Mouse (Mus musculus): ENCODE data around the gene Tssk6. TPM values are rescaled to one million over a fixed set of nuclear protein-coding genes. Genes with fewer than 3 reads are reported as not detected.

Gene Tssk6
- polyA plus RNA-seq, 1 experiment from 2014 or later = 4.7 TPM

DNA sequence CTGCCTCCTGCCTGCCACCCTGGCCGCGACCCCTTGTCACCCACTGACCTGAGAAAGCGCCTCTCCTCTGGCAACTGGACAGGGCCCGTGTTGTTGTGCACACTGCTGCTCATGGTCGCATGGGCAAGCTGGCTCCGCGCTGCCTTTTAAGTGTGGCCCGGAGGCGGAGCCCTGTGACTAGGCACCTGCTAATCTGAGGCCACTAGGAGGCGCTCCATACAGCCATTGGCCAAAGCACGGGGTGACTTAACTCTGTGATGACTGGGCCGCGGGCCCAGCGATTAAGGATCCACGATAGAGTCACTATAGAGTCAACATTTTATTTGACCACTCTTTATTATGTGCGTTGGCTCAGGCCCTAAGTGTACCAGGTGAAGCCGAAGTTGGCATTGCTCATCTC lies 8.1 kb upstream of the Tssk6 start:
- H3K9me3 ChIP-seq (ENCODE audit: control insufficient read depth, low read length) = no peaks in the 10 kb centered on the region
- ATAC-seq (ENCODE audit: low FRiP score) = no peak
- H3K4me3 ChIP-seq (replicated peaks; ENCODE audit: low read length) = no peak overlapping the region
- no peak overlapping the region for H3K9ac ChIP-seq
- peaks cover 26% of the 10 kb centered on the region for H3K36me3 ChIP-seq (replicated peaks; ENCODE audit: control insufficient read depth, insufficient read depth)
- peaks cover 7% of the 10 kb centered on the region; the same call in 1 of the 2 replicates for H3K4me1 ChIP-seq (replicated peaks; ENCODE audit: control insufficient read depth, insufficient read depth, low read length)
- no peak overlapping the region for H3K4me2 ChIP-seq (replicated peaks)
- peak; percentile 48 for DNase-seq (ENCODE audit: low spot score)
- 28% methylated on average over 17 of the region's 17 CpGs for WGBS
- H3K27ac ChIP-seq = no peak overlapping the region
- peaks cover 19% of the 10 kb centered on the region for H3K27me3 ChIP-seq (ENCODE audit: control insufficient read depth, insufficient read depth, low read length)

- H3K4me2 ChIP-seq (replicated peaks) = no peak overlapping the region
- peaks cover 9% of the 10 kb centered on the region for H3K27me3 ChIP-seq (ENCODE audit: control insufficient read depth, insufficient read depth, low read length)
- peaks cover 26% of the 10 kb centered on the region for H3K36me3 ChIP-seq (replicated peaks; ENCODE audit: control insufficient read depth, insufficient read depth)
- peaks cover 6% of the 10 kb centered on the region; the same call in 1 of the 2 replicates for H3K4me1 ChIP-seq (replicated peaks; ENCODE audit: control insufficient read depth, insufficient read depth, low read length)
- H3K9ac ChIP-seq = no peak overlapping the region
- WGBS = 50% methylated on average over 6 of the region's 6 CpGs
- DNase-seq (ENCODE audit: low spot score) (no peak), ATAC-seq (ENCODE audit: low FRiP score) (no peak)
- no peak overlapping the region for H3K27ac ChIP-seq
- no peaks in the 10 kb centered on the region for H3K9me3 ChIP-seq (ENCODE audit: control insufficient read depth, low read length)
- no peak overlapping the region for H3K4me3 ChIP-seq (replicated peaks; ENCODE audit: low read length)
Measured at GRCm38 (mm10) chr8:69894836-69895332, 7.1 kb upstream of the Tssk6 start.

DNA sequence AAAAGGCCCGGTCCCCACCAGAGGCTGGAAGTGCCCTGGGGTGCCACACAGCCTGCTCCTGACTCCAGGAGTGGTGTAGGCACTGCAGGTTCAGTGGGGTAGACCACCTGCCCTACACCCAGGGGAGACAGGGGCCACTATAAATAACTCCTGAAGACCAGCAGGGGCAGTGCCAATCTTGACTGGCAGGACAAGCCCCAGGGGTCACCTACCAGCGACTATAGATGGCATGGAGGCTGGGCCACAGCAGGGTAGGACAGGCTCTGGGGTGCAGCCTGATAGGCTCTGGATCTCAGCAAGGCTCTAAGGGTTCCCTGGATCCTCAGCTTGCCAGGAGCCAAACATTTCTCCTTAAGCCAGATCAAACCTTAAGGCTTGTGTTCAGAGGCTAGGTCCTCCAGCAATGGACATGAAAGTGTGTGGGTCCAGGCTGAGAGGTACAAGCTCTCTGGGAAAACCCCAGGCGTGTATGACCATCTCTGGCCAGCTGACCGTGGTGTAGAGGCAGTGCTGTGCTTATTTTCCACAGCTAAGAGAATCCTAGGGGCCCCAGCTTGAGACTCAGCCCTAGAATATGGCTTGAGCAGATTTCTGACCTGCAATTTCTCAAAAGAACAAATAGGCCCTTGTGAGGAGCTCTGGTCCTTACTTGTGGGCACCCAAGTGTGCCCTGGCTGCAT lies 6.1 kb upstream of the Tssk6 start:
- H3K27ac ChIP-seq = no peak overlapping the region
- ATAC-seq (ENCODE audit: low FRiP score) (no peak), DNase-seq (ENCODE audit: low spot score) (no peak)
- no peaks in the 10 kb centered on the region for H3K27me3 ChIP-seq (ENCODE audit: control insufficient read depth, insufficient read depth, low read length)
- H3K4me3 ChIP-seq (replicated peaks; ENCODE audit: low read length) = no peak overlapping the region
- peaks cover 16% of the 10 kb centered on the region for H3K4me1 ChIP-seq (replicated peaks; ENCODE audit: control insufficient read depth, insufficient read depth, low read length)
- no peak overlapping the region for H3K9ac ChIP-seq
- no peaks in the 10 kb centered on the region for H3K9me3 ChIP-seq (ENCODE audit: control insufficient read depth, low read length)
- H3K4me2 ChIP-seq (replicated peaks) = no peak overlapping the region
- peaks cover 26% of the 10 kb centered on the region for H3K36me3 ChIP-seq (replicated peaks; ENCODE audit: control insufficient read depth, insufficient read depth)
- 75% methylated on average over 4 of the region's 4 CpGs for WGBS

DNA sequence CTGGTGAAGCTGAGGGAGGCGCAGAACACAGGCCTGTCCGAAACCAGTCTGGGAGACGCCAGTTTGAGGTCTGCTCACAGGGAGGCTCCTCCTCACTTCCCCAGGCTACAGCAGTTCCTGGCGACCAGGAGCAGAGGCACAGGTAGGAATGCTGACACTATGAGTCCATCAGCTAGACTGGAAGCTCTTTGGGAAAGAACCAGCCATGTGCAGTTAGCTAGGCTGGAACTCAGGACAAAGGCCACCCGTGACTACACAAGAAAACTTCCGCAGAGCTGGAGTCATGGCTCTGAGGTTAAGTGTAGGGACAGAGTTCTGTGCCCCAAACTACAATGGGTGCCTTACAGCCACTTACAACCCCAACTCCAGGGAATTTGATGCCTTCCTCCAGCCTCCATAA lies 4.1 kb upstream of the Tssk6 start:
- Histone ChIP-seq H3K27me3 (ENCODE audit: control insufficient read depth, insufficient read depth, low read length) (no peaks in the 10 kb centered on the region), H3K27ac (no peak overlapping the region), H3K9ac (no peak overlapping the region), H3K4me2 (replicated peaks) (no peak overlapping the region), H3K4me3 (replicated peaks; ENCODE audit: low read length) (no peak overlapping the region), H3K4me1 (replicated peaks; ENCODE audit: control insufficient read depth, insufficient read depth, low read length) (peaks cover 16% of the 10 kb centered on the region), H3K9me3 (ENCODE audit: control insufficient read depth, low read length) (no peaks in the 10 kb centered on the region), H3K36me3 (replicated peaks; ENCODE audit: control insufficient read depth, insufficient read depth) (peaks cover 20% of the 10 kb centered on the region)
- WGBS = 91% methylated on average over 6 of the region's 6 CpGs
- DNase-seq (ENCODE audit: low spot score) (no peak), ATAC-seq (ENCODE audit: low FRiP score) (no peak)

GRCm38 (mm10) chr8:69899876-69900275 lies 2.1 kb upstream of the Tssk6 start:
- H3K4me2 ChIP-seq (replicated peaks) = peak overlapping the region; percentile 99; the same call in 1 of the 2 replicates
- WGBS = 95% methylated on average over 2 of the region's 2 CpGs
- H3K4me1 ChIP-seq (replicated peaks; ENCODE audit: control insufficient read depth, insufficient read depth, low read length) = peaks cover 25% of the 10 kb centered on the region

DNA sequence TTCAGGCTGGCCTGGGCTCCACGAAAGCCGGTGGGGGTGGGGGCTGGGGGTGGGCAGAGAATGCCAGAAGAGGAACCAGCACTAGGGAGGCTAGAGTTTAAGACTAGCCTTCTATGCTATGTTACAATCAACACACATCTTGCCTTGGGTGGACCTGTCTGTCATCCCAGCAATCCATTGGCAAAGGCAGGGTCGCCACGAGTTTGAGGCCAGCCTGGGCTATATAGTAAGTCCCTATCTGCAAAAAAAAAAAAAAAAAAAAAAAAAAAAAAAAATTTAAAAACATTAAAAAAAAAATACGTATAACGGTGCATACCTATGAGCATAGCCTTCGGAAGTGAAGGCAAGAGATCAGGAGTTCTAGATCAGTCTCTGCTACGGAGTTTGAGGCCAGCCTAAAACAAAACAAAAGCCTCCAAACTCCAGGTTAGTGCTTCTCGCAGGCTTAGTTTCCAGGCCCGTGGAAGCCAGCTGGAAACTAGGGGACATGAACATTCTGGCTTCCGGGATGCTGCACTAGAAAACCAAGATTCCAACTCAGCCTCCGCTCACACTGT lies 1.0 kb upstream of the Tssk6 start:
- H3K9me3 ChIP-seq (ENCODE audit: control insufficient read depth, low read length) = no peaks in the 10 kb centered on the region
- peak overlapping the region; percentile 77 for H3K9ac ChIP-seq
- 19% methylated on average over 12 of the region's 12 CpGs for WGBS
- H3K27me3 ChIP-seq (ENCODE audit: control insufficient read depth, insufficient read depth, low read length) = no peaks in the 10 kb centered on the region
- DNase-seq (ENCODE audit: low spot score) = no peak
- peak overlapping the region; percentile 93 for H3K27ac ChIP-seq
- peak overlapping the region; percentile 80 for H3K4me3 ChIP-seq (replicated peaks; ENCODE audit: low read length)
- H3K4me2 ChIP-seq (replicated peaks) = peak overlapping the region; percentile 99
- H3K4me1 ChIP-seq (replicated peaks; ENCODE audit: control insufficient read depth, insufficient read depth, low read length) = peaks cover 25% of the 10 kb centered on the region
- peak; percentile 5; the same call in 1 of the 2 replicates for ATAC-seq (ENCODE audit: low FRiP score)
- H3K36me3 ChIP-seq (replicated peaks; ENCODE audit: control insufficient read depth, insufficient read depth) = peaks cover 4% of the 10 kb centered on the region; the same call in 1 of the 2 replicates

More at GRCm38 (mm10) chr8:69899876-69900275, 2.1 kb upstream of the Tssk6 start:
- Histone ChIP-seq H3K9ac (no peak overlapping the region), H3K36me3 (replicated peaks; ENCODE audit: control insufficient read depth, insufficient read depth) (peaks cover 4% of the 10 kb centered on the region; the same call in 1 of the 2 replicates), H3K9me3 (ENCODE audit: control insufficient read depth, low read length) (no peaks in the 10 kb centered on the region), H3K27ac (no peak overlapping the region), H3K4me3 (replicated peaks; ENCODE audit: low read length) (no peak overlapping the region), H3K27me3 (ENCODE audit: control insufficient read depth, insufficient read depth, low read length) (no peaks in the 10 kb centered on the region)
- ATAC-seq (ENCODE audit: low FRiP score) (no peak), DNase-seq (ENCODE audit: low spot score) (no peak)

DNA sequence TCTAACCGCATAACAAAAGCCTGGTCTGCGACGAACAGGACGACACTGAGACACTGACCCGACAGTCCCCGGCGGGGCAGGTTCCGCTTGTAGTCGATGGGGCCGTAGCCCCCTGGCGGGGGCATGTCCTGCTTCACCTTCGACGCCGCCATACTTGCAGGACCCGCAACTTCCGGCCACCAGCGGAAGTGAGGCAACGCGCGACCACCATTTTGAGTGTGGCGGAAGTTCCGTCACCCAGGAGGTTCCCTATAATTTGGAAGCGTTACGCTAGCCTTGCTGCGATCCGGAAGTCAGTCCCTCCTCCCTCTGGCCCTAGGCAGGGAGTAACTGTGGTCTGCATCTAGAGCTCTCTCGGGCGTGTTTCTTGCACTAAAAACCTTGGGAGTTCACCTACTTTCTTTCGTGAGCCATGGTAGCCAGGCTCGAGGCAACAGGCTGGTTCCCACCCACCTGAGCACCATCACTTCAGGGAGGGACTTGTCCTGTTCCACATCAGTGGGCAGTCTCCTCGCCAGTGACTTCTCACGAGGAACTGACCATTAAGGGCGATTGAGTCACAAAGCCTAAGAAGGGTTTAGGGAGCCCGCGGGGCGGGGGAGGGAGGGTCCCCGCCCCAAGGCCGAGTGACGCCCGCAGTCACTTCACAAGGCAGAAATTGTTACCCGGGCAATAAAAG lies 361 bp upstream of the Tssk6 start:
- peaks cover 25% of the 10 kb centered on the region for H3K4me1 ChIP-seq (replicated peaks; ENCODE audit: control insufficient read depth, insufficient read depth, low read length)

GRCm38 (mm10) chr8:69903063-69903542 lies 1.1 kb downstream of the Tssk6 start:
- H3K27me3 ChIP-seq (ENCODE audit: control insufficient read depth, insufficient read depth, low read length) = no peaks in the 10 kb centered on the region
- peak; percentile 100 for DNase-seq (ENCODE audit: low spot score)
- peak overlapping the region; percentile 65 for H3K9ac ChIP-seq
- peaks cover 25% of the 10 kb centered on the region for H3K4me1 ChIP-seq (replicated peaks; ENCODE audit: control insufficient read depth, insufficient read depth, low read length)
- ATAC-seq (ENCODE audit: low FRiP score) = peak; percentile 90
- H3K36me3 ChIP-seq (replicated peaks; ENCODE audit: control insufficient read depth, insufficient read depth) = peaks cover 11% of the 10 kb centered on the region; the same call in 1 of the 2 replicates
- H3K27ac ChIP-seq = peak overlapping the region; percentile 87
- H3K9me3 ChIP-seq (ENCODE audit: control insufficient read depth, low read length) = no peaks in the 10 kb centered on the region
- 2% methylated on average over 42 of the region's 45 CpGs for WGBS
- H3K4me2 ChIP-seq (replicated peaks) = peak overlapping the region; percentile 99
- H3K4me3 ChIP-seq (replicated peaks; ENCODE audit: low read length) = peak overlapping the region; percentile 80

More for the DNA sequence above, 361 bp upstream of the Tssk6 start:
- Histone ChIP-seq H3K9ac (peak overlapping the region; percentile 77), H3K9me3 (ENCODE audit: control insufficient read depth, low read length) (no peaks in the 10 kb centered on the region), H3K4me3 (replicated peaks; ENCODE audit: low read length) (peak overlapping the region; percentile 80), H3K4me2 (replicated peaks) (peak overlapping the region; percentile 99), H3K27me3 (ENCODE audit: control insufficient read depth, insufficient read depth, low read length) (no peaks in the 10 kb centered on the region), H3K27ac (peak overlapping the region; percentile 93), H3K36me3 (replicated peaks; ENCODE audit: control insufficient read depth, insufficient read depth) (no peaks in the 10 kb centered on the region)
- WGBS = 2% methylated on average over 41 of the region's 41 CpGs
- peak; percentile 75 for ATAC-seq (ENCODE audit: low FRiP score)
- peak; percentile 93 for DNase-seq (ENCODE audit: low spot score)

GRCm38 (mm10) chr8:69904096-69904495 lies 2.1 kb downstream of the Tssk6 start:
- no peak for DNase-seq (ENCODE audit: low spot score)
- Histone ChIP-seq H3K27ac (no peak overlapping the region), H3K9me3 (ENCODE audit: control insufficient read depth, low read length) (no peaks in the 10 kb centered on the region), H3K4me2 (replicated peaks) (peak overlapping the region; percentile 99), H3K4me3 (replicated peaks; ENCODE audit: low read length) (no peak overlapping the region), H3K9ac (no peak overlapping the region), H3K36me3 (replicated peaks; ENCODE audit: control insufficient read depth, insufficient read depth) (peaks cover 20% of the 10 kb centered on the region; the same call in 1 of the 2 replicates), H3K4me1 (replicated peaks; ENCODE audit: control insufficient read depth, insufficient read depth, low read length) (peaks cover 25% of the 10 kb centered on the region), H3K27me3 (ENCODE audit: control insufficient read depth, insufficient read depth, low read length) (no peaks in the 10 kb centered on the region)
- 79% methylated on average over 8 of the region's 8 CpGs for WGBS
- no peak for ATAC-seq (ENCODE audit: low FRiP score)

Measured in hindbrain, embryonic 14.5 days (tissue).